Mouse (Mus musculus) heart, adult 18-20 months (tissue): ENCODE measurements around the gene Cyp4f14. TPM values are rescaled to one million over a fixed set of nuclear protein-coding genes. Genes with fewer than 3 reads are reported as not detected.
"Not testable (repeated sequence)": the region's sequence is repeated elsewhere in the genome, so short reads cannot be mapped to it uniquely, and the experiment has no call there.

ENCODE experiments used
- DNase-seq, 2 experiments: peaks; one replicate each; pipeline ENCODE4 v3.0.0; 2021 to 2022; ENCODE audit warnings: mixed read lengths in 1 of 2
- total RNA-seq, 2 experiments: library from RNA; stranded (reverse); gene quantifications; 2 replicates each; pipeline ENCODE4 v1.2.3; 2021

Gene Cyp4f14
- total RNA-seq, 2 experiments from 2014 or later: 0.22 TPM; not detected in 1

DNA sequence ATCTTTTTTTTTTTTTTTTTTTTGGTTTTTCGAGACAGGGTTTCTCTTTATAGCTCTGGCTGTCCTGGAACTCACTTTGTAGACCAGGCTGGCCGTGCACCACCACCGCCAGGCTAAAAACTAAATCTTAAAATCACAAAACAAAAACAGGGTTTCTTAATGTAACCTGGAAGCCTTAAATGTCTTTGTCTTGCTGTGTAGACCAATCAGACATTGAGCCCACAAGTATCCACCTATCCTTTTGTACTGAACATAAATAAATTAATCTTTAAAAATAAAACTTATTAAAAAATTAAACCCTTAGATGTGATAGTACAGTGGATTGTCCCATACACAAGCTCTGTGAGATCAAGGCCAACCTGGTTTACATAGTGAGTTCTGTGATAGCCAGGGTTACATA is 23.2 kb downstream of the Cyp4f14 start:
- DNase-seq: no peak

DNA sequence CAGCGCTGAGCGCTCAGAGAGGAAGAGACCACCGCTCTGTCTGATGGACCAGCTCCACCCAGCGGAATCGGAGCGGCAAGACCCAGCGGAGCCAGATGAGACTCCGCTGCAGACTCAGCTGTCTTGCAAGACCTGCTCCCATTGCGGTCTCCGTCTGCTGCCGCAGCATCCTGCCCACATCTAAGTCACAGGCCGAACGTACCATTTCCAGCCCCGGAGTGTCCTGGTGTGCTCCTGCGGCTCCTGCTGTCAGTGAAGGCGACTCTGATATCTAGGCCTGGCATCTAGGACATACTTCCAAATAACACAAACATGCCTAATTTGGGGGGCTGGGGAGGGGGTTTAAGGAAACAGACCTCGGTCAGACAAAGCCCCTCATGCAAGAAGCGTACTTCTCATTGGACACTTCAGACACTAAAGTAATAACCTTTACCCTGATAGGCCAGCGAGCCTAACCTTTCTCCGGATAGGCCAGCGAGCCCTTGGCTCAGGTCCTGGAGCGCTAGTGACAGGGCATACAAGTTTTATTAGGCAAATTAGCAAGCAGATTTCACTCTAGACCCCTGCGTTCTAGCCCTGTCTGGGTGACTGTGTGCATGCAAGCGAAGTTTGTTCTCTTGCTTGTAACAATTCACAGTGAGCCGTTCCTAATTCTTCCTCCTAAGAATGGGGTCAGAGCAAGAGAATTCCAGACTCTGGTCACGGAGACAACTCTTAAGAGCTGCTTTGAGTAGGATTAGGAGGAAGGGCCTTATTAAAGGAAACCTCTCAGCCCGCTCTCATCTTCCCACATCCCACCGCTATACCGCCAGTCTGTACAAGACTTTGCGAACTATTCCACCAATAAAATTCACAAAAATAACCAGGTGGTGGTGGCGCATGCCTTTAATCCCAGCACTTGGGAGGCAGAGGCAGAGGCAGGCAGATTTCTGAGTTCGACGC is 25.6 kb downstream of the Cyp4f14 start, which contains the start of gene Zfp870:
Gene Zfp870, minus strand, starts transcription at position 404 of the 942 bp plus-strand sequence.
- peak; percentile 95 to 96 for DNase-seq

DNA sequence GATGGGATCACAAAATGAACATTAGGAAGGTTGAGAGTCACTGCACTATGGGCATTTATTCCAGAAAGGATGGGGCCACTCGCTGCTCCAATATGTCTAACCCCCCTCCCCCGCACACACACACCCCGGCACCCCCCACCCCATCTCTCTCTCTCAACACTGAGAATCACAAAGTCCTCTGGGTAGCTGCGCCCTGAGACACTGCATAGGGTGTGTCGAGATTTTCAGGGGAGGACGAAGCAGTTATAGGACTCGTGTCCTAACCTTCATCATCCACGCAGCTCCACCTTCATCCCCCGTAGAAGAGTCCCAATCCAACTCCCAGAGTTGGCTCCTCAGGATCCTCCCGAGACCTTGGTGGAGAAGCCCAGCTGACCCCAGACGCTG is 26.3 kb downstream of the Cyp4f14 start:
- no peak for DNase-seq

DNA sequence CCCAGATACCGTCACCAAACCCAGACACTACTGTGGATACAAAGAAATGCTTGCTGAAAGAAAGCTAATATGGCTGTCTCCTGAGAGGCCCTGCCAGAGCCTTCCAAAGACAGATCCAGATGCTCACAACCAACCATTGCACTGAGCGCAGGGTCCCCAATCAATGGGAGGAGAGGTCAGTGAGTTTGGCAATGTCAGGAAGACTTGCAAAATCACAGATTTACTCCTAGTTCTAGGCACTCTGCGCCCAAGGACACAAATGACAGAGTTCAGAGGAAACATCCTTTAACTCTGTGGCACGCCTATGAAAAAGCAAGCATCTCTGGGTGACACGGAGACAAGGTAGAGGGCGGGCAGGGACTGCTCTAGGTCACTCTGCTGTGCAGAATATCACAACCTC is 27.5 kb downstream of the Cyp4f14 start:
- no peak for DNase-seq

DNA sequence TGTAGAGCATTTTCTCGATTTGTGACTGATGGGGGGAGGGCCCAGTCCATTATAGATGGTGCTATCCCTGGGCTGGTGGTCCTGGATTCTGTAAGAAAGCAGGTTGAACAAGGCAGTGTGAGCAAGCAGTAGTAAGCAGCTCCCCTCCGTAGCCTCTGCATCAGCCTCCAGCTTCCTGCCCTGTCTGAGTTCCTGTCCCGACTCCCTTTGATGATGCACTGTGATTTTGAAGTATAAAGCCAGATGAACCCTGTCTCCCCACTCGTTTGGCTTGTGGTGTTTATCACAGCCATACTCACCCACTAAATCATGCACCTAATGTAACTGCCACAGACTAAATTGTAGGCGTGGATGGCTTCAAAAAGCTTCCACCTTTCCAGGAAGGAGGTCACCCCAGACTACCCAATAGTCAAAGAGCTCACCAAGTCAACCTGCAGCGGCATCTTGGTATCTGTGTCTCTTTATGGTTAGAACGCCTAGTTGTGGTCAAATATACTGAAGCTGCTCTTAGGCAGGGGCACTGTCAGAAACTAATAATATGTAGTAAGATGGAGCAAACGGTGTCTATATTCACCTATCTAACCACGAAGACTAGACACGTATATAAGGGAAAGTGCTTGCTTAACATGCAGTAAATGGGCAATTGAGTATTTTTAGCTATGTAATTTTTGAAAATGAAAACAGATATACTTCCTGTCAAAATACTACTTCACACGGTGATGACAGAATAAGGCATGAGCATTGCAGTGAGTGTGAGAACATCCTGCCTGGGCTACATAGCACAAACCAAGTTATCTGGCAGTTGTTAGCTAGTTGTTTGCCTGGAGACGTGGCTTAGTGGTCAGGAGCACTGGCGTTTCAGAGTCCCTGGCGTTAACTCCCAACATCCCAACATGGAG is 36.6 kb downstream of the Cyp4f14 start:
- no peak for DNase-seq

DNA sequence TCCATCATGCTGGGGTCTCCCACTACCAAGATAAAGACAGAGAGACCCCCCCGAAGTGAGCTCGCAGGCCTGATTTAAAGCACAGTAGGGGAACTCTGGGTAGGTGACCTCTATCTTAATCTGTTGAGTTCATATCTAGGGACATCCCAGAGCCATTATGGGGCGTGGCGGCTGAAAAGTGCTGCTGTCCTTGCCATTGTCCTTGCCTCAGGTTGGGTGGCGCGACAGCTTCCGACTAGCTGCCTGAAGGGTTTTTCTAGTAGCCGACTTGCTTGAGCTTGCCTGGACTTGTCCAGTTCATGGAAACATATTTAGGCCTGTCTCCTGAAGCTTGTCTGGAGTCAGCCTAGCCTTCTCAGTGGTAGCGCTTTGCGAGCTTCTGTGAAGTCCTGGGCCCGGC is 38.4 kb downstream of the Cyp4f14 start:
- DNase-seq: no peak

DNA sequence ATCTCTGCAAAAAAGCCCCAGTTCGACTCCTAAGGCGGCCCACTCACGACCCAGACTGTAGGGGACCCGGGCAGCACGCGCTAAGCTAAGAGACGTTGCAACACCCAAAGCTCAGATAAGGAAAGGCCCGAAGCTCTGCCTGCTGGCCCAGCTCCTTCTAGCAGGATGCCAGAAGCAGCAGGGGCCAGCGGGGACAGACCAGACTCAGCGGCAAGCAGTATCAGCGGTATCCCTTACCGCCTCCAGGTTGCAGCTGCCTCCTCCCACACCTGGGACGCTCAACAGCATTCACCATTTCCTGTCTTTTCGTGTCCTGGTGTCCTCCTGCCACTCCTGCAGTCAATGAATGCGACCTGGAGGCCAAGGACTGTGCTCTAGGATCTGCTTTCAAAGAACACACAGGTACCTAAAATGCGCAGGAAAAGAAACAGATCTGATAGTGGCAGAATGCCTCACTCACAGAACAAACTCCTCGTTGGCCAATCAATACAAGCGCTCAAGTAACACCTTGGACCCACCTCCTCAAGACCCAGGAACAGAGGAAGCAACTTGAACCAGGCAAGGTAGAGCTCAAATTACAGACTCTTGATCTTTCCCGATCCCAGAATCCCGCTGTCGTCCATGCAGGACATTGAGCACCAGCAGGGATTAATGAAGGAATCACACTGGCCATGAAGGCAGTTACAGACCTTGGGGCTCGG is 39.5 kb downstream of the Cyp4f14 start:
- DNase-seq: no peak

DNA sequence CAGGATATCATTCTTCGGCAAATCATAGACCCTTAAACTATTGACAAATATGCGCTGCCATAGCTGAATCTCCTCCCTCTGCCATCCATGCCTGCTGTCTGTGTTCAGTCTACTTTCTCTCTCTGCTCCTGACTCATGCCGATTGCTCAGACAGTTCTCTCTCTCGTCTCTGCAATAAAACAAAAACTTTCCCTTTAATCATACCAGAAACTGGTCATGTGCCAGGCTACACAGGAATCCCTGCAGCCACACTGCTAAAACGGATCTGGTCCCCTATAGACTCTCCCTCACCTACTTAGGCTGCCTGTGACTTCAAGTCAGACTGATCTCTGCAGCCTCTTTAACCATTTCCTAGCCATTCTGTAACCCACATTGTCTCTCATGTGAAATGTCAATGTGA is 44.4 kb downstream of the Cyp4f14 start:
- no peak for DNase-seq

DNA sequence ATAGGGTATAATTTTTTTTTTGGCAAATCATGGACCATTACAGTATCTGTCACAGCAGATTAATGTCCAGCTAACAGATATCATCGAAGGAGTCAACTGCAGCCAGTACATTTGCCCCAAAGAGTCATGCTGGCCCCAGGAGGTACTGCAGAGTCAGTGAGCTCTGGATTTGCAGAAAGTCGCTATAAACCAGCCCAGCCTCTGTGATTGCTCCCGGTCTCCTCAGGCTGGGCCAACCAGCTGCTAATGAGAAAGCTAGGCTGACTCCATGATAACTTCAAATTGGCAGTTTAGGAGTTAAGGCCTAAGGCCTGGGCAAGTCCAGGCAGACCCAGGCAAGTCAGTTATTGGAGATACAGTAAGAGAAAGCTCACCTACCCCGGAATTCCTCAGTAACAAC is 45.1 kb downstream of the Cyp4f14 start:
- no peak for DNase-seq

DNA sequence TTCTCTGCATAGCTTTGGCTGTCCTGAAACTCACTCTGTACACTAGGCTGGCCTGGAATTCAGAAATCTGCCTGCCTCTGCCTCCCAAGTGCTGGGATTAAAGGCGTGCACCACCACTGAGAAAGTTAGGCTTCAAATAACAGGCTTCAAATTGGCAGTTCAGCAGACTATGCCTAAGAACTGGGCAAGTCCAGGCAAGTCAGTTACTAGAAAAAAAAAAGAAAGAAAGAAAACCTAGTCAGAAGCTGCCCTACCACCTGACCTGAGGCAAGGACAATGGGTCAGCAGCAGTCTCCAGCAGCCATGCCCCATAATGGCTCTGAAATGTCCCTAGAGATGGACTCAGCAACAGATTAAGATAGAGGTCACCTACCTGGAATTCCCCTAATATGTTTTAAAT is 45.7 kb downstream of the Cyp4f14 start:
- DNase-seq: no peak

DNA sequence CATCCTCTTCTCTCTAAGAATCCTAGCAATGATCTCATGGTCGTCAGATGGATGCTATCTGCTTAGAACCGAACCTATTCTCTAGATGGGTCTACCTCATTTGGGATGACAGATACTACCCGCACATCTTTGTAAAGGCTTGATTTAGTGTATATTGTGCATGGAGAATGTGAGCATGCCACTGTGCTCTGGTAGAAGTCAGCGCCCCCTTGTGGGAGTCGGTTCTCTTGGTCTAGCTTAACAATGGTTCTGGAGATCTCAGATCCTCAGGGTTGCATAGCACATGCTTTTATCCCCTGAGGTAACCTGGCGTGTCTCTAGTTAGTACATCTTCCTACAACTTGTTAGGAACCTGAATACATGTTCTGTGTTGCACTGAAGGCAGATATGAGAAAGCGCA is 49.9 kb downstream of the Cyp4f14 start:
- DNase-seq: not testable (repeated sequence)

DNA sequence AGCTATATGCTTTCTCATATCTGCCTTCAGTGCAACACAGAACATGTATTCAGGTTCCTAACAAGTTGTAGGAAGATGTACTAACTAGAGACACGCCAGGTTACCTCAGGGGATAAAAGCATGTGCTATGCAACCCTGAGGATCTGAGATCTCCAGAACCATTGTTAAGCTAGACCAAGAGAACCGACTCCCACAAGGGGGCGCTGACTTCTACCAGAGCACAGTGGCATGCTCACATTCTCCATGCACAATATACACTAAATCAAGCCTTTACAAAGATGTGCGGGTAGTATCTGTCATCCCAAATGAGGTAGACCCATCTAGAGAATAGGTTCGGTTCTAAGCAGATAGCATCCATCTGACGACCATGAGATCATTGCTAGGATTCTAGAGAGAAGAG is 60.4 kb downstream of the Cyp4f14 start:
- DNase-seq: not testable (repeated sequence)

Other genes starting within 250 kb of the Cyp4f14 start
- under 1 TPM in 1 of 2 experiments, not detected in 1; 0.31 TPM for gene Cyp4f15, start 231.7 kb downstream of the Cyp4f14 start, total RNA-seq
- 10 to 100 TPM; 25.0 to 28.9 TPM for gene Zfp871, start 129.1 kb downstream of the Cyp4f14 start, total RNA-seq
- under 1 TPM in 1 of 2 experiments, not detected in 1; 0.44 TPM for gene Zfp811, start 107.4 kb downstream of the Cyp4f14 start, total RNA-seq
- gene Zfp799, start 87.1 kb downstream of the Cyp4f14 start, total RNA-seq: 1 to 10 TPM; 7.9 to 9.3 TPM
- 1 to 10 TPM; 6.1 to 7.8 TPM for gene Zfp870, start 25.7 kb downstream of the Cyp4f14 start, total RNA-seq
- 10 to 100 TPM in 1 of 2 experiments, 1 to 10 TPM in 1; 8.7 to 12.9 TPM for gene Cyp4f13, start 30.1 kb upstream of the Cyp4f14 start, total RNA-seq
- gene Zfp472, start 48.5 kb upstream of the Cyp4f14 start, total RNA-seq: 1 to 10 TPM; 1.8 to 2.1 TPM
- gene Zfp952, start 75.8 kb upstream of the Cyp4f14 start, total RNA-seq: 1 to 10 TPM; 6.0 to 6.5 TPM
- 1 to 10 TPM; 2.0 to 2.8 TPM for gene Zfp763, start 116.1 kb upstream of the Cyp4f14 start, total RNA-seq
- not detected for gene 4921501E09Rik, start 150.7 kb upstream of the Cyp4f14 start, total RNA-seq
- gene Zfp563, start 172.0 kb upstream of the Cyp4f14 start, total RNA-seq: 1 to 10 TPM; 5.1 to 5.6 TPM
- under 1 TPM in 1 of 2 experiments, not detected in 1; 0.07 TPM for gene Morc2b, start 222.3 kb upstream of the Cyp4f14 start, total RNA-seq